Mouse (Mus musculus) urinary bladder, postnatal 36 days (tissue): ENCODE data around the gene Rundc3a.
A peak's percentile ranks its signal among the peaks of the same experiment; 100 is the strongest.
"Not testable (repeated sequence)": the region's sequence is repeated elsewhere in the genome, so short reads cannot be mapped to it uniquely, and the experiment has no call there.

Experiments
- DNase-seq, 2 experiments: peaks; one replicate each; pipeline ENCODE4 v3.0.0; 2022; ENCODE audit warnings: low spot score in 2 of 2, mixed read lengths in 1 of 2

Gene Rundc3a

DNA sequence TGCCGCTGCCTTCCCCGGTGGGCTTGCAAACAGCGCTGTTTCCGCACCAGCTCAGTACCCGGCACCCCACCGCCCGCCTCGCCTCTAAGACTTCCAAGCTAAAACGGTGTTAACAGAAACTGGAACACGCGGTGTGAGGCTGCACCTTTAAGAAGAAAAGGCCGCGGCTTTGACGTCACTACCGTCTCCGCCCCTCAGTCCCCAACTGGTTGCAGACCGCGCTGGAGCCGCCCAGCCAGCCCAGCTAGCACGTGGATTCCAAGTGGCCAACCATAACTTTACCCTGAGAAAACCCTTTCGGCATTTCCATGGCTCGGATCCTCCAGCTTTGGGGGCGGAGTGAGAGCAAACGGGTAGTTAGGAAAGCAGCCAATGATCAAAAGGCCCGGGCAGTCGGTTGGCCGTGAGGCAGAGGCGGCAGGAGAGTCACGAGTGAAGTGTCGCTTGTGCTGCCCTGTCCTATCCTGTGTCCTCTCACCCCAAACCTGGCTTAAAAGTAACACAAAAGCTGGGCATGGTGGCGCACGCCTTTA lies 15.2 kb downstream of the Rundc3a start:
- DNase-seq: peak; percentile 94 to 97

DNA sequence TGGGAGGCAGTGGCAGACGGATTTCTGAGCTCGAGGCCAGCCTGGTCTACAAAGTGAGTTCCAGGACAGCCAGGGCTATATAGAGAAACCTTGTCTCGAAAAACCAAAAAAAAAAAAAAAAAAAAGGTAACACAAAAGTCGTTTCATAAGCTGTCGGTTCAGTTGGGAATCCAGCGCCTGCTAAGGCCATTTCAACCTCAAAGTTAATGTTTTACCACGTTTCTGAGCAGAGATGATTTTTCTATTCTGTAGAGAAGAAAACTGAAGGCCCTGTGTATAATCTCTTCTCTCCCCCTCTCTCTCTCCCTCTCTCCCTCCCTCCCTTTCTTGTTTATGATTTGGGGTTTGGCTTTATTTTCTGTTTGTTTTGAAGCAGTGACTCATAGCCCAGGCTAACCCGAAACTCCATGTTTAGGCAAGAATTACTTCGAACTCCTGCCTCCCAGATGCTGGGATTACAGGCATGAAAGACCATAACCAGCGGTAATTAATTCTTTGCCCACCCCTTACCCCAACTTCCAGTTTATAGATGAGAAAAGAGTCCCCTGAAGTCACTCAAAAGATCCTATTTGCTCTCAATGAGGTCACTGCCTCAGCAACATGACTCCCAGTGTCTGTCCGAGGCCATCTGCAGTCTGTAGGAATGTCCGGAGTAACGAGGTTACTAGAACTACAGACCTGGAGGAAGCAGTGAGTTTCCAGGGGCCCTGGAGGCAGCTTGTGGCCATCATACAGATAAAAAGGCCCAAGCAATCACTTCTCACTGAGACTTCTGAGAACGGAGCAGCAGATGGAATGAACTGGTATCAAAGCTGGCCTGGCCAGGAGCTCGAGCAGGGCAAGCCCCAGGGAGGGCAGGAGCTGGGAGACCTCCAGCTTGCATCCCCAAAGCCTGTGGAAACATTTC lies 15.9 kb downstream of the Rundc3a start:
- no peak for DNase-seq

DNA sequence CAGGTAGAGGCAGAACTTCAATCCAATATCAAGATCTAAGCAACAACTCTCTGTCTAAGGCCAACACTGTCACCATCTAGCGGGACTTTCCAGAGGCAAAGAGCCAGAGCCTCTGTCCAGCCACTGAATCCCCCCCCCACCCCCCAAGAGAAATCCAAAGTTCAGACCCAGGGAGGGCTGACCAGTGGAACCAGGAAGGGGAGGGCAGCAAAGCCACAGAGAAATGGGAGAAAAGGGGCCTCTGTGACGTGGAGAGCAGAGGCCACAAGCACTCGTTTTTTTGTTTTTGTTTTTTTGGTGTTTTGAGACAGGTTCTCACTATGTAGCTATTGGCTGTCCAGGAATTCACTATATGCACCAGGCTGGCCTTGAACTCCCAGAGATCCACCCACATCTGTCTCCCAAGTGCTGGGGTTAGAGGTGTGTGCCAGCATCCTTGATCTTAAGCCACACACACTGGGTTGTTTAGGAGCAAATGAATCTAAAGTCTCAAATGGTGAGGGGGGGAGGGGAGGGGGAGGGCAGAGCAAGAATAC lies 16.7 kb downstream of the Rundc3a start:
- no peak for DNase-seq

DNA sequence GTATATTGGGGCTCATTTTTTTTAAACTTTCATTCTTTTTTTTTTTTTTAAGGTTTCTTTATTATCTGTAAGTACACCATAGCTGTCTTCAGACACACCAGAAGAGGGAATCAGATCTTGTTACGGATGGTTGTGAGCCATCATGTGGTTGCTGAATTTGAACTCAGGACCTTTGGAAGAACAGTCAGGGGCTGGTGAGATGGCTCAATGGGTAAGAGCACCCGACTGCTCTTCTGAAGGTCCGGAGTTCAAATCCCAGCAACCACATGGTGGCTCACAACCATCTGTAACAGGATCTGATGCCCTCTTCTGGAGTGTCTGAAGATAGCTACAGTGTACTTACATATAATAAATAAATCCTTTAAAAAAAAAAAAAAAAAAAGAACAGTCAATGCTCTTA lies 17.1 kb downstream of the Rundc3a start:
- not testable (repeated sequence) for DNase-seq

DNA sequence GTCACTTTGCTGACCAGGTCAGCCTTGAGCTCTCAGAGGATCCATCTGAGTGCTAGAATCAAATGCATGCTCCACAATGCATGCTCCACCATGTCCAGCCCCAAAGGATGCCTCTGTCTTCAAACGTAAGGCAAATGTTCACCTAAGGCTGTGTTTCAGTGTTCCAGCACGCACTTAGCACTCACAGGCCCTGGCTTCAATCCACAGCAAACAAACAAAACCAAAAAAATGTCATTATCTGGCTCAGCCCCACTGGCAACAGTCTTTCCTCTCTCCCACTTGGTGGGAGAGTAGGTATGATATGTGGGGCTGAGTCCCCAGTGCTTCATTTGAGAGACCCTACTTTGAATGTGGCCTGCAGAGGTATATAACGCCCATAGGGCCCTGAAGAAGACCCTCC lies 17.9 kb downstream of the Rundc3a start:
- no peak for DNase-seq

DNA sequence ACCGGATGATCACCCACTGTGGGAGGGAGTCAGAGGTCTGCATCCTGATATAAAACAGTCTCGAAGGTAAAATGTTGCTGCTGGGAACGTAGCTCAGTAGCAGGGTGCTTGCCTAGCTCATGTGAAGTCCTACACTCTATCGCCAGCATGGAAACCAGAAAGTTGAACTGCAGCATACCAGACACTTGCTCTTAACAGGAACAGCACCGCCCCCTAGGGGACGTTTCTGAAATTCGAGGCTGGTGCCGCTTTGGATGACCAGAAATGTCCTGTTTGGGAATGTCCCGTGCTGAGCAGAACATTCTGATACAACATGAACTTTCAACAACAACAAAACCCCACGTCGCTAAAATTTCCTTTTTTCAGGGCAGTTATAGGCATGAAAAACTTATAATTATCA lies 18.5 kb downstream of the Rundc3a start:
- peak; percentile 90 to 92 for DNase-seq

DNA sequence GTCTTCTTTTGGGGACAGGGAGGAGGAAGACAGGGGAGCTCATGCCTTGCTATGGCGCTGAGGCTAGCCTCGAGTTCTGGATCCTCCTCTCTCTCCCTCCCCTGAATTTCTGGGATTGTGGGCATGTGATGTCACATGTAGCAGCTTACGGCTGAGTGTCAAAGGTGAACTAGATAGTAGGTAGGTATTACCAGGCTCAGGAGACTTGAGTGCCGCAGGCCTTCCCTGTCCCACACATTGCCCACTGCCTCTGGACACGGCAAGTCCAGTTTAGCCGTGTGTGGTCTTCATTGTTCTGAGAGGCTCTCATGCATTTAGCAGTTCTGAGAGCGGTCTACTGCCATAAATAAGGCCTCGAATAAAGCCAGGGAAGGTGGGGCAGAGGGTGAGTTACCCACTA lies 19.9 kb downstream of the Rundc3a start:
- DNase-seq: no peak

DNA sequence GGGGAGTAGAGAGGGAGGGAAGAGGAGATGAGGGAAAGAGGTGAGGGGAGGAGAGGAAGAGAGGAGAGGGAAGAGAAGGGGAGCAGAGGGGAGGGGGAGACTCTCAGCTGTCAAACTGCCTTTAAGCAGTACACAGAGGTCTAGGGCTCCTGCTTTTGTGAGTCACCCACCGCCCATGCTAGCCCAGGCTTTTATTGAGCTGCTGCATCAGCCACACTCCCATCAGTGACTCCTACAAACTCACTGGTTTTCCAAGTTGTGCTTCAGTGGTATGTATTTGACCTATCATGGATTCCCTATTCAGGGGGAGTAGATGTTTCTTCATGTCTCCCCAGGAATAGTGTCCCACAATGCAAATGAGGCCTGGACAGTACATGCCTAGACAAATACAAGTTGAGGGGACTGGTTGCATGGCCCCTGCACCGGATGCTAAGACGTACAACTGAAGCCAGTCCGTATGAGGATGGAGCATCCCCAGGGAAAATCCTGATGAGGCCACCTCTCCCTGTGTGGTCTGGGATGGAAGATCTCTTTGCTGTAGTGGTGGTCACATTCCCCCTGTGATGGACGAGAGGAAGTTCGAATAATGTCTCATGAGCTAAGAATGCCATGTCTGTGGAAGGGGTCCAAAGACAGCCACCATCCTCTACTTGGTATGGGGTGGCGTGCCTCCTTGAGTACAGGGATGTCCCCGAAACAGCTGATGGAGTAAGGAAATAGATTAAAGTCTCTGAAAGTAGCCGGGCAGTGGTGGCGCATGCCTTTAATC lies 22.0 kb downstream of the Rundc3a start:
- no peak for DNase-seq

DNA sequence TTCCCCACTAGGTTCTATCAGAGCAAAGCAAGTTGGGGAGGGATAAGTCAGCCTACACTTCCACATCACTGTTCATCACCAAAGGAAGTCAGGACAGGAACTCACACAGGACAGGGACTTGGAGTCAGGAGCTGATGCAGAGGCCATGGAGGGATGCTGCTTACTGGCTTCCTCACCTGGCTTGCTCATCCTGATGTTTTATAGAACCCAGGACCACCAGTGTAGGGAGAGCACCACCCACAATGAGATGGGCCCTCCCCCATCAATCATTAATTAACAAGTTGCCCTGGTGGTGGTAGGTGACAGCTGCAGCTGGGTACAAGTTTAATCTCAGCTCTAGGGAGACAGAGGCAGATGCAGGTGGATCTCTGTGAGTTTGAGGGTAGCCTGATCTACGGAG lies 24.0 kb downstream of the Rundc3a start:
- no peak for DNase-seq

DNA sequence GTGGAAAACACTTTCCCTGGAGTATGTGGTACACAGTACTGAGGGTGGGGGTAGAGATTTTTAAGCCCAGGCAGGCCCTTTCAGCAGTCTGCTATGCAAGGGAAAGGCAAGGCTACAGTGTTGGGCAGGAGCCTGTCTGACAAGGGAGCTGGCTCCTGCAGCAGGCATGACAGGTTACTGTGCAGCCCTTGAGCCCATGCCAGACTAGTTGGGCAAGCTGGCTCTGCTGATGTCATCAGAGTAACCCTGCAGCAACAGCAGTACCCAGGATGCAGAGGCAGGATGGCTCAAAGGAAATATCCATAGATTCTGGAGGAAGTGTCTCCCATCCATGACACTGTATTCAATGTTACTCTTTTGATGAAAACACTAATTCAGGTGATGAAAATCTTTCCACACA lies 25.7 kb downstream of the Rundc3a start:
- DNase-seq: no peak

DNA sequence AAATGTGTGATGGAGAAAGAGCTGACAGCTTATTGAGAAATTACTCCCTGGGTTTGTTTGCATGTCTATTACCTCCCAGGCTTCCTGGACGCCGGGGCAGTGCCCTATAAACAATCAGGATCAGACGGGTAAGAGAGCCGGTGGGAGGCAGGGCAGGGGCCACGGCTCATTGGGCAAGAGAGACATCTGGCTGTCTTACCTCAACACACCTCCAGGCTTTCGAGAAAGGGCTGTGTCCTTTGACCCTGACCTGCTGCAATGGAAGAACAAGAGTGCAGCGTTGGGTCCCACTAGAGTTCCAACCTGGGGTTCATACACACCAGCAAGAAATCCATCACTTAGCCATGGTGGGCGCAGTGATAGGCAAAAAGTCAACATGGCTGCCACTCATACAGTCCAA lies 28.4 kb downstream of the Rundc3a start:
- DNase-seq: no peak

DNA sequence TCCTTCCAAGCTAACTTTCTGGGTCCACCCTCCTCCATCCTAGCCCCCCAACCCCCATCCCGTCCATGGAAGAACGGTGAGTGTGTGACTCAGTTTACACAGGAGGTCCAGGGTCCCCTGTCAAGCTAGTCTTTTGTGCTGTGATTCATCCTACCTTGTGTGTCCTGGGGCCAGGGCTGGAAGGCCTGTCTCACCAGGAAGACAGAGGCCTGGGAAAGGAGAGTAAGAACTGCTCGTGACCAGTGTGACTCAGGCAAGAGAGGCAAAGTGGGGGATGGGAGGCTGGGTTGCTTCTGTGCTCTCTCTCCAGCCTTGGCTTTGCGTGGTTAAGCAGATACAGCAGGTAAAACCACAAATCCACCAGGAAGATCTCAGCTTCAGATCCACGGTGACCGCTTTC lies 31.5 kb downstream of the Rundc3a start:
- DNase-seq: no peak

DNA sequence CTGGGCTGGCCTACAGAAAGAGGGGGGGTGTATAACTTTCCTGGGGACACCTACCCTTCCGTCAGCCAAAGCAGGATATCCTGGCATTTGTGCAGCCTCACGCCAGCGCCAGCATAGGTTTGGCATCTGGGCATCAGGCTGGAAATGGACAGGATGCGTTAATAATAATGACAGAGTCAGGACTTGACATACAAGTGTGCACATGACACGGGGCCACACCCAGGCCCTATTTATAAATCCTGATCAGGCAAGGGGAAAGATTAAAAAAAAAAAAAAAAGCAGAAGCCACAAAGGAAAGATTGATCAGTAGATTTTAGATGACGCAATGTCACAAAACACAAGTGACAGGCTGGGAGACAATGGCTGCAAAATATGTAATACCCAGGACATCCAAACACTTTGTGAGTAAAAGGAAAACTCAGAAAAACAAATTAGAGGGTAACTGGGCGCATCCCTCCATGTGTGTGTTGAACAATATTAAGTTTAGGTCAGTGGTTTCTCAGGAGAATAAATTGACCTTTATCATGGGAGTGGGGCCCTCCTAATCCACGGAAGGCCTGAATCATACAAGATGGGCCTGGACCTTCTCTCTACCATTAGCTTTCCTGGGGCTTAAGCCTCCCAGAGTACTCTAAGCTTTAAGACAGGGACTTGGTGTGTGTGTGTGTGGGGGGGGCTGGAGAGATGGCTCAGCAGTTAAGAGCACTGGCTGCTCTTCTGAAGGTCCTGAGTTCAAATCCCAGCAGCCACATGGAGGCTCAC lies 32.5 kb downstream of the Rundc3a start:
- no peak for DNase-seq

DNA sequence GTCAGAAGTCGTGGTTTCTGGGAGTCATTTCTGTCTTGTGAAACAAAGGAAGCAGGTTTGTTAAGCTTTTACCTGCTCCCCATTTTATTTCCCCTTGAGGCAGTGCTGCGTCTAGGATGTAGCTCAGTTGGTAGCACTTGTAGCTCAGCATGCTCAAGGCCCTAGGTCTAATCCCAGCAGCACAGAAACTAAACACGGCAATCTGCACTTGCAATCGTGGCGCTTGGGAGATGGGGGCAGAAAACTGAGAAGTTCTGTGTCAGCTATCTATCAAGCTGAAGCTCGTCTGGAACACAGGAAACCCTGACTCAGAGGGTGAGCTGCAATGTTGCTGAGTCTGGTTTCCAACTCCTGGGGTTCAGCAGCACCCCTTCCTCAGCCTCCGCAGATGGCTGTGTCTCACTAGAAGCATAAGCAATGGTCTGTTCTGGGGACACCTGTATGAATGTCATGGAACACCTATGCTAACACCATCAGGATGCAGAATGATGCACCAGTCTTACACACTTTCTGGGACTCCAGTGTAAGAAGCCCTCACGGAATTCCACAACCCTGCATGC lies 35.9 kb downstream of the Rundc3a start:
- no peak for DNase-seq

DNA sequence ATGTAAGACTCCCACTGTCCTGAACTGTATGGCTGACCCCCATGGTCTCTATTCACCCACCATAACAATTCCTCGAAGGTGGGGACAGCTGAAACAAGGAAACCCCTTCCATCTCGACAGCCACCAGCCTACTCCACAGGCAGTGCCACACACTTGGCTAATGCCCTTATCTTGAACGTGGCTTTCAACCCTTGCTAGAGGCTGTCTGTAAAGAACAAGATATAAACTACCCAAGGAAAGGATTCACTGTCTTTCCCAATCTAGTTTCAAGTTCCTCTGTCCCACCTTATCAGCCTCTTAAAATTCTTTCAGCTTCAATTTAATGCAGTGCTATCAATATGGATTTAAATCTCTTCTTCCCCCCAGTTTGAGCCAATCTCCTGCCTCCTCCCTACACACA lies 36.3 kb downstream of the Rundc3a start:
- DNase-seq: no peak

DNA sequence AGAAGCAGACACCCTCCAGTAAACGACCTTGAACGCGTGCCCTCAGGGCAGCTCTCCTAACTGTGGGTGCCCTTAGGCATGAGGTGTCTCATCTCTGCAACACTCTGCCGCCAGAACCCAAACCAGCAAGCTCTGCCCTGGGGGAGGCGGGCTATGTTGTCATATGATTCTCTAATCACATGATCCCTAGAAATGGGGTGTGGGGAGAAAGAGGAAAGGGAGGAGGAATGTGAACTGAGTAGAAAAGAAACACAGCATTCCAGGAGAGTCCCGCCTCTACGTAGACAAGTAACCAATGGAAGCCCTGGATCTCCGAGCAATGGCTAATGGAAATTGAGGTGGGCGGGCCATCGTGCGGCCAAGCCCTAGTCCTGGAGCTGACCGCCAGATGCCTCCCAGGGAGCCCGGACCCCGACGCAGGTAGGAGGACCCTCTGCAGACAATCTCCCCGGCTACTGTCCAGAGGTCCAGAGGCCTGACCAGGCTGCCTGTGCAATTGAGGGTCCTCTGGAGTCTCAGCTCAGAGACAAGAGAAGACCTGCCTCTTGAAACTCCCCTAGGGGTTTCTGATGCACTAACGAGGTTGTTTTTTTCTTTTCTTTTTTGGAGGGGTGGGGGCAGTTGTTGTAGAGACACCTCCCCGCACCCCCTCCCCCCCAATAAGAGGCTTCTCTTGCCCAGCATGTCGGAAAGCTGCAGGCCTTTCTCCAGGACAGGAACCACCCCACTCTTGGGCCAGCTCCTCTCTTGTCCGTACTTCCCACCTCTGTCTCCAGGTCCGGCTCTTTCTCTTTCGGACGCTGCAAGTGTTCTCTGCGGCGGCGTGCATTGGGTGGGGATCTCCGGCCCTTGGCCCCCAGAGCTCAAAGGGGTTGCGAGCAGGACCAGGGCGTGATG lies 37.2 kb downstream of the Rundc3a start, which contains the start of gene Grn:
Gene Grn (plus strand): TSS at position 195 of the 897 bp plus-strand sequence.
- DNase-seq: peak; percentile 81 to 88

DNA sequence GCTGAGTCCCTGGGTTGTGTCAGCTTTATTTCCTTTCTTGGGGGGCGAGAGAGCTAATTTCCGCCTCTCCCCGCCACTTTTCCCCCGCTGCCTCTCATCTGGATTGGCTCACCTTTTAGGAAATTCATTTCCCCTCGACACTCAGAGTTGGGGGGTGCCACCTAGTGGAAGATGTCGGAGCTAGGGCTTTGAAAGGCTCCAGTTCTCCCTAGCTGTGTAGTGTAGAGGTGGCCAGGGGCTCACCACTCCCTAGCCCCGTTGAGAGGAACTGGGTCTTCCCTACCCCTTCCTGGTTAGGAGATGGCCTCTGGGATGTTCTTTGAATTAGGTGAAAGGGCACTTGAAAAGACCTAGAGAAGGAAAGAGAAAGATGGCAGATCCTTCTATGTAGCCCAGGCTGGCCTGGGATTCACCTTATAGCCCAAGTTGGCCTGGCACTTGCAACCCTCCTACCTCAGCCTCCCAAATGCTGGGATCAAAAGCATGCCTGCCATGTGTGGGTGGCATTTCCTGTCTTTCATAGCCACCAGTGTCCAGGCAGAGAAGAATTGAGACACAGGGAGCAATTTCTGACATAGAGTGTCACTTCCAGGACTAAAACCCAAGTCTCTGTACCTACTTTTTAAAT lies 37.9 kb downstream of the Rundc3a start:
- peak; percentile 77 to 78 for DNase-seq

DNA sequence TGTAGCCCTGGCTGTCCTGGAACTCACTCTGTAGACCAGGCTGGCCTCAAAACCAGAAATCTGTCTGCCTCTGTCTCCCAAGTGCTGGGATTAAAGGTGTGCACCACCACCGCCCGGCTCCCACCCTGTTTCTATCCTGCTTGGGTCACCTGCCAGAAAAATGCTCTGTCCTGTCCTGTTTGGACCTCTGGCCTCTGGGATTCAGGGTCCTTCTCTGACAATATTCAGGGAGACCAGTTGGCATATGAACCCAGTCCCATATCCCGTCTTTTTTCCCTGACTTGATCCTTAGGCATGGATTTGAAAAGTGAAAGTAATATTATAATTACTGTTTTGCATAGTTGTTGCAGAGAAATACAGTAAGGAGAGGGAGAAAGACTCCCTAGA lies 38.5 kb downstream of the Rundc3a start:
- DNase-seq: no peak

DNA sequence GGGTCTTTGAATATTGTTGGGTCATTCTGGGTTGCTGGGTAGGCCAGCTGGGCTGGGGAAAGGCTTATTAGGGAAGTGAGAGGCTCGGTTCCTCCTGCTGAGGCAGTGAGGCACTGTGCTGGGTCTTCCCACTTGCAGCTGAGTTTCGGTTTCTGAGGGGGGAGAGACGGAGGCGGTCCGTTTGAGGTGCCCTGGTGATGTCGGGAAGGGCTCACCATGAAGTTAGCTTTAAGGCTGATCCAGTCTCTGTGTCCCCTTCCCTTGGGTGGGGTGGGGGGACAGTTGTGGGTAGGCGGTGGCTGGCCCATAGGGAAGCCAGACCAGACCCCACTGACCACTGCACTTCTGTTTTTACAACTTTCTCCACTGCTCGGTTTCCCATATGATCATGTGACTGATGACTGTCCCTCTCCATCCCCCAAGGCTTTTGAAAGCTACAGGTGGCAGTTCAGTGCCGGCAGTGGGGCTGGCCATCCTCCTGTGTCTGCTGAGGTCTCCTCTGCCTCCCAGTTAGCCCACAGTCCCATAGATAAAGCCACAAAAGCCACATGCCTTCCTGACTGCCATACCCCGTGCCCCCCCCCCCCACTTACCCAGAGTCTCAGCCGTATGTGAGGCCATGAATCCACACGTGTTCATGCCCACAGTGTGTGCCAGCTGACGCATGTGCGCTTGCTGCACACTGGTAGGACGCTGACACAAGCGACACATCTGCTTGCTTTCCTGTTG lies 39.1 kb downstream of the Rundc3a start:
- DNase-seq: no peak
